Mouse (Mus musculus) midbrain, embryonic 11.5 days (tissue): ENCODE data around the gene Nudt21. TPM values are rescaled to one million over a fixed set of nuclear protein-coding genes. Genes with fewer than 3 reads are reported as not detected.

Experiments used
- ATAC-seq: fragments of 200-750 bp; cut with Nextera tagmentation; 2 replicates; pipeline ENCODE4 v1.8.0; 2017; ENCODE audit warnings: moderate TSS enrichment, moderate library complexity; ENCODE audit not compliant: low FRiP score
- DNase-seq: peaks from one replicate; pipeline ENCODE4 v3.0.0; 2015; ENCODE audit warnings: low spot score; ENCODE audit errors: missing footprints
- H3K27ac ChIP-seq: fragments of 300-500 bp; sonication (generic); 2 replicates; pipeline ENCODE4 v1.5.1; 2014; ENCODE audit warnings: low read depth, low read length
- H3K27me3 ChIP-seq: fragments of 300-500 bp; sonication (generic); 2 replicates; pipeline ENCODE4 v1.6.1; 2014; ENCODE audit warnings: mild to moderate bottlenecking, low read length, moderate library complexity, mixed read lengths; ENCODE audit not compliant: control insufficient read depth, insufficient read depth
- H3K36me3 ChIP-seq: fragments of 300-500 bp; sonication (generic); 2 replicates; pipeline ENCODE4 v1.6.1; 2014; ENCODE audit warnings: mild to moderate bottlenecking, low read length, moderate library complexity, mixed read lengths; ENCODE audit not compliant: control insufficient read depth, insufficient read depth
- H3K4me1 ChIP-seq: fragments of 300-500 bp; sonication (generic); 2 replicates; pipeline ENCODE4 v1.6.1; 2014; ENCODE audit warnings: low read length; ENCODE audit not compliant: control insufficient read depth, insufficient read depth
- H3K4me2 ChIP-seq: fragments of 300-500 bp; sonication (generic); 2 replicates; pipeline ENCODE4 v1.6.1; 2014; ENCODE audit warnings: mild to moderate bottlenecking, moderate library complexity
- H3K4me3 ChIP-seq: fragments of 300-500 bp; sonication (generic); 2 replicates; pipeline ENCODE4 v1.5.1; 2014; ENCODE audit warnings: low read depth, low read length
- H3K9ac ChIP-seq: fragments of 300-500 bp; sonication (generic); 2 replicates; pipeline ENCODE4 v1.6.1; 2014; ENCODE audit warnings: low read length
- H3K9me3 ChIP-seq: fragments of 300-500 bp; sonication (generic); 2 replicates; pipeline ENCODE4 v1.6.1; 2016; ENCODE audit warnings: low read length; ENCODE audit not compliant: control insufficient read depth
- WGBS: fragments of 180-500 bp; shearing (Covaris S2); extraction: QIAGEN DNeasy Blood & Tissue Kit; methylation state at CpG from one replicate; pipeline ENCODE4 v1.1.7; 2014; 5-methylcytosine and 5-hydroxymethylcytosine counted together
- polyA plus RNA-seq: library from polyadenylated mRNA; unstranded; fragments of >200 nt; fragmentation: Nextera tagmentation; extraction: Ambion mirVana; gene quantifications from 2 replicates; pipeline ENCODE4 v1.2.1, GENCODE M21; 2014

Nudt21 gene
- polyA plus RNA-seq, 1 experiment from 2014 or later, result 200 TPM

DNA sequence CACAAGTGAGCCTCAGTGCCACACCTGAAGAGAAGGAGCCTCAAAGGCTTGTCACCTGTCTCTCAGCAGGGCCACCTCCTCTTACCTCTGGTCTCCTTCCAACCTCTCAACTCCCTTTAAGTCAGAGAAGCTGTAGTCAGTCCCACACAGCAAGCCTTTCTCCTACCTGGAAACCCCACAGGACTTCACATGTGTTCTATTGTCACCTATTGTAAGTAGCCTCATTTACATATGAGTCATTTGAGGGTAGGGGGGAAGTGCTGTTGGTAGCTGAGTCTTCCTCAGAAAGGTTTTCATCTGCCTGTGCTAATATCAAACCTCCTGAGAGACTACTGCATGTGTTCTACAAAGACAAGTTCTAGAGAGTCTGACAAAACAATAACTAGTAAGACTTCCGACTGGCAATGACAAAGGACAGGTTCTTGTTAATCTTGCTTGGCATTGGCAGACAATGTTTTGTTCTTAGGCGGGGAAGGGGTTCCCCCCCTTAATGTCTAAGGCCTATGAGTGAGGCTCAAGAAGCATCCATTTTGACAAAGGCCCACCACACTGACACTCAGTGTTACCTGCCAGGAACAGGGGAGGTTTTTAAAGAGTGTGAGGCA, 26.6 kb downstream of the Nudt21 start:
- H3K4me3 ChIP-seq, result no peak overlapping the region

DNA sequence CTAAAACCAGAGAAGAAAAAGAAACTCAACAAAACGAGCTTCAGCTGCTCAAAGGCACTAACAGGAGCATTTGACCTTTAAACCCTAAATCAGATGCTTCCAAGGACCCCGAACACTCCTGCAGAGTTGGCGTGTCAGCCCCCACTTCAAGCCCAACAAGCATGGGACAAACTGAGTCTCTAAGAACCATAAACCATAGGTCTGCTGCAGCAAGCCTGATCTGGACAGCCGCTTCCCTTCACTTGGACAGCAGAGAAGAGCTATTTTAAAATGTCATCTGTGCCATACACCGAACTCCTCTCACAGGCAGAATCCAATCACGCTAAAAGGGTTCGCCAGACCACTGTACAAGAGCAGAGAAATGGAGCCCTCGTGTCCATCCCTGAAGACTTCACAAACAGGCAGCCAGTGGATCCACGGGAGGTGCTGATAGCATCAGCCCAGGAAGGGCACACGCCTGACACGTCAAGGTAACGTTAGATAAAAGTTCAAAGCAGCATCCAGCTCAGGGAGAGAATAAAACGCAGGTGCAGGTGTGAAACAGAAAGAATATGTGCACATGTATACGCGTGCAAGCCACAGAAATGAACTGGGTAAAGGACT, 27.5 kb downstream of the Nudt21 start:
- Histone ChIP-seq H3K4me2 (no peak overlapping the region), H3K4me1 (peaks cover 21% of the 10 kb centered on the region), H3K9ac (no peak overlapping the region), H3K9me3 (no peaks in the 10 kb centered on the region), H3K4me3 (no peak overlapping the region), H3K36me3 (no peaks in the 10 kb centered on the region), H3K27me3 (no peaks in the 10 kb centered on the region), H3K27ac (no peak overlapping the region)
- 69% methylated on average over 15 of the region's 15 CpGs for WGBS
- DNase-seq (no peak), ATAC-seq (no peak)

More for the DNA sequence above, 26.6 kb downstream of the Nudt21 start:
- no peaks in the 10 kb centered on the region for H3K9me3 ChIP-seq
- H3K4me1 ChIP-seq, result peaks cover 21% of the 10 kb centered on the region
- WGBS, result 38% methylated on average over 2 of the region's 2 CpGs
- no peak for ATAC-seq
- no peaks in the 10 kb centered on the region for H3K36me3 ChIP-seq
- H3K9ac ChIP-seq, result no peak overlapping the region
- H3K4me2 ChIP-seq, result peak overlapping the region; percentile 9; the same call in 1 of the 2 replicates
- no peak overlapping the region for H3K27ac ChIP-seq
- no peaks in the 10 kb centered on the region for H3K27me3 ChIP-seq
- no peak for DNase-seq

DNA sequence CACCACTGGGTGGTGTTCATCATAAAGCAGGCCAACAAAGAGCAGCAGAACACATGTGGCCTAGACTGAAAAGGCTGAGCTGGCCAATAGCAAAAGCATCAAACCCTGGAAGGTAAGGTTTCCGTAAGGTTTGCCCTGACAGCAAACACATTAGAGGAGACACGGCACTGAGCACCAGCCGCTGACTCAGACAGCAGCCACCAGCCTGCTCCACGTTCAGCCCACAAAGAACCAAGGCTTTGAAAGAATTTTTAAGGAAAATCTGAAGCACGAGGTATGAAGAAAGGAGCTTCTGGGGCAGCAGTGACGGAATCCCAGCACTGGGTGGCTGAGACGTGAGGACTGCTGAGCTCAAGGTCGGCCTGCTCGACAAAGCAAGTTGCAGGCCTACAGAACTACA, 32.7 kb downstream of the Nudt21 start:
- H3K4me1 ChIP-seq, result peaks cover 4% of the 10 kb centered on the region; the same call in 1 of the 2 replicates
- H3K27ac ChIP-seq, result no peak overlapping the region
- WGBS, result 88% methylated on average over 9 of the region's 9 CpGs
- no peaks in the 10 kb centered on the region for H3K9me3 ChIP-seq
- DNase-seq (no peak), ATAC-seq (no peak)
- H3K4me2 ChIP-seq, result no peak overlapping the region
- no peak overlapping the region for H3K4me3 ChIP-seq
- no peak overlapping the region for H3K9ac ChIP-seq
- H3K27me3 ChIP-seq, result no peaks in the 10 kb centered on the region
- peaks cover 6% of the 10 kb centered on the region; the same call in 1 of the 2 replicates for H3K36me3 ChIP-seq

DNA sequence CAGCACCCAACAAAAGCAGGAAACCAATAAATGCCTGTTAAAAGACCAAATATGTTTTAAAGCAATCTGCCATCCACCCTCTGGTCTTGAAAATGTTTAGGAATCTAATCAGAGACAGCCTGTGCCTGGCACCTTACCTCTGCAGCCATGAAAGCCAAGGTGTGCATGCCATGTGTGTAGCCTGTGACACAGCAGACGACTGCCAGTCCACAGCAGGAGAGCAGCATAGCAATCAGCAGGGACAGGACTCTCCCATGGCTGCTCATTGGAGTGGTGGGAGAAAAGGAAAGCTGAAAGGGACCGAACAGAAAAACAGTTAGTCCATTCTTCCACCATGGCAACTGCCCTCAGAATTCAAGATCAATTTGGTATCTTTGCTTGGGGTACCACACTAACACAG, 37.9 kb downstream of the Nudt21 start:
- no peak overlapping the region for H3K27ac ChIP-seq
- H3K9ac ChIP-seq, result no peak overlapping the region
- no peaks in the 10 kb centered on the region for H3K27me3 ChIP-seq
- H3K9me3 ChIP-seq, result no peaks in the 10 kb centered on the region
- no peak overlapping the region for H3K4me3 ChIP-seq
- H3K36me3 ChIP-seq, result peaks cover 7% of the 10 kb centered on the region
- ATAC-seq (no peak), DNase-seq (no peak)
- WGBS, result 86% methylated on average over 2 of the region's 2 CpGs
- H3K4me2 ChIP-seq, result no peak overlapping the region
- no peaks in the 10 kb centered on the region for H3K4me1 ChIP-seq

DNA sequence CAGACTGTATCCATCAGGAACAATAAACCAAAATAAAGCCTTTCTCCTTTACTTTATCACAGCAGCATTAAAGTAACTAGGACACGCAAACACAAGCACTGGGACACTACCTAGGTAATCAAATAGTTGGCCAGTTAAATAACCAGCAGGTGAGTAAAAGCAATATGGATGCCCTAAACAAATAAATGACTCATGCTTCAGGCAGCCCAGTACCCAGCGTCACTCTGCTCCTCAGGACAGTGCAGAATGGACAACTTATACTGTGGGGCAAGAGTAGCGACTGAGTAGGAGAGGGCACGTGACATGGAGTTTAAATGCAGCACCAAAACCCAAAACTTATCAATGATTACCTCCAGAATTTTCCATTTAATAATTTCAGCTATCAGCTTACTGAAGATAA, 47.1 kb downstream of the Nudt21 start:
- no peaks in the 10 kb centered on the region for H3K9me3 ChIP-seq
- H3K4me3 ChIP-seq, result no peak overlapping the region
- no peak for DNase-seq
- no peak overlapping the region for H3K9ac ChIP-seq
- H3K36me3 ChIP-seq, result peaks cover 6% of the 10 kb centered on the region; the same call in 1 of the 2 replicates
- no peaks in the 10 kb centered on the region for H3K4me1 ChIP-seq
- 98% methylated on average over 4 of the region's 4 CpGs for WGBS
- no peak for ATAC-seq
- H3K27me3 ChIP-seq, result no peaks in the 10 kb centered on the region
- no peak overlapping the region for H3K4me2 ChIP-seq
- H3K27ac ChIP-seq, result no peak overlapping the region

DNA sequence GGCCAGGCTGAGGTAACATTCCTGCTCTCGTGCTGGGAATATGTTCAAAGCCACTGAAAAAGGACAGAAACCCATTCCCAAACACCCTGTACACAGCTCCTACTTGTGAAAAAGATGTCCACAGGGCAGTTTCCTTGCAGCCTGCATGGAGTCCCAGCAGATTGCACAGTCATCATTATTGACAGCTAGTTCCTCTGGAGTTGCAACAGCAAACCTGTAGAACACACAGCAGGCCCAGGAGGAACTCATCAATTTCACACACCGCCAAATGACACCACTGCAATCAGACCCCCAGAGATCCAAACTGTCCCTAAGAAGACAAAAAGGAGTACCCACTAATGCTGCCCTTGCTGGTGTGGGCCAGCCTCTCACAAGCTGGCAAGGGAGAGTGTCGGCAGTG, 52.1 kb downstream of the Nudt21 start:
- Histone ChIP-seq H3K4me1 (no peaks in the 10 kb centered on the region), H3K4me3 (no peak overlapping the region), H3K4me2 (no peak overlapping the region), H3K9me3 (no peaks in the 10 kb centered on the region), H3K9ac (no peak overlapping the region), H3K27me3 (no peaks in the 10 kb centered on the region), H3K27ac (no peak overlapping the region), H3K36me3 (peaks cover 8% of the 10 kb centered on the region; the same call in 1 of the 2 replicates)
- WGBS, result 92% methylated on average over 3 of the region's 3 CpGs
- DNase-seq (no peak), ATAC-seq (no peak)

DNA sequence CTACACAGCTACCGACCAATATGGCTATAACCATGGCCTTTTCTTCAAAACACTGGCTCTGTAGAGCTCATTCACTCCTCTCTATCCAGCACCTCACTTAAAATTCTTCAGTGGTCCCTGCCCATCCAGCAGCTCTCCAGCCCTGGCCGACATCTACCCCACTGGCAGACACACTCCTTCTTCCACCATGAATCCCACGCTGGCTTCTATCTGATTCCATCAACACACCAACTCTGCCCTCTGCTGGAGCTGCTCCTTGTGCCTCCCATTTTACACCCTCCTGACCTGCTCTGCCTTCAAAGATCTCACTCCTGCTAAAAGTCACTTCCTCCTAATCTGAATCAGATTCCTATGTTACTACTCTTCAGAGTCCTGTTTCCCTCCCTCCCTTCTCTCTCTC, 53.0 kb downstream of the Nudt21 start:
- Histone ChIP-seq H3K27ac (no peak overlapping the region), H3K4me3 (no peak overlapping the region), H3K36me3 (peaks cover 9% of the 10 kb centered on the region; the same call in 1 of the 2 replicates), H3K9me3 (no peaks in the 10 kb centered on the region), H3K4me2 (no peak overlapping the region), H3K27me3 (no peaks in the 10 kb centered on the region), H3K4me1 (no peaks in the 10 kb centered on the region), H3K9ac (no peak overlapping the region)
- whole genome bisulfite sequencing, result 74% methylated on average over 3 of the region's 3 CpGs
- DNase-seq (no peak), ATAC-seq (no peak)

DNA sequence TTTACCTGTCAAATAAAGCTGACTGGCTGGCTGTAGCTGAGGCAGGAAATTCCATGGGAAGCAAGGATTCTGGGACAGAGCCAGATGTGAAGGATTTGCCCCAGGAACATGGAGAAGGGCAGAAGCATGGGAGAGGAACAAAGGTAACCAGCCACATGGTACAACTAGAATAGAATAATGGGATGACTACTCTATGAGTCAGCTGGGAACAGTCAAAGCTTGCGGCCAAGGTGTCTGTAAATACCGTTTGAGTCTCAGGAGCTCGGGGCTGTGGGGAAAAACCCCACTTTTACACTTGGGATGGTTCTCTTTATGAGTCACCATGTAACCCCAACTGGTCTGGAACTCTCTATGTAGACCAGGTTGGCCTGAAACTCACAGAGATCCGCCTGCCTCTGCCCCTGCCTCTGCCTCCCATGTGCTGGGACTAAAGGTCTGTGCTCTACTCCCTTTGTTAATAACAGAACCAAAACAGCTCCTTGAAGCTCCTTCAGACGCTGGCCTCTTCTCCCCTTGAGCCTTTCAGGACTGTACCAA, 55.1 kb downstream of the Nudt21 start:
- Histone ChIP-seq H3K9me3 (no peaks in the 10 kb centered on the region), H3K27me3 (no peaks in the 10 kb centered on the region), H3K36me3 (peaks cover 16% of the 10 kb centered on the region), H3K4me2 (no peak overlapping the region), H3K4me1 (no peaks in the 10 kb centered on the region), H3K4me3 (no peak overlapping the region), H3K9ac (no peak overlapping the region), H3K27ac (no peak overlapping the region)
- DNase-seq, result no peak
- WGBS, result 96% methylated on average over 5 of the region's 5 CpGs
- ATAC-seq, result no peak

DNA sequence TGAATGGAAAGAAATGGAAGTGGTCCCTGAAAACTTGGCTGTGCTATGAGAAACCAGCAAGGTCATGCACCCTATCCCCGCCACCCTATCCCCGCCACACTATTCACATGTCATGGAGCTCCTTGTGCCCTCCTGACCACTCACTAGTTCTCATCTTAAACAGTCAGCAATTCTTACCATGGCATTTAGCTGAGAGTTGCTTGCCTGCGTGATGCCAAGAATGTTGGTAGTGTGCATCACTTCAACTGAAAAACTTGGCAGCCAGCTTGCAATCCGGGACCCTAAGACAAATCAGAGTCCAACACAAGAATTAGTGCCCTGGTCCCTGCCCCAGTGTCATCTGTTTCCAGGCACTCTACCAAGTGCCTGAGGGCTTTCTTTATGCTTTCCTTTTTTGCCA, 56.7 kb downstream of the Nudt21 start:
- no peaks in the 10 kb centered on the region for H3K27me3 ChIP-seq
- WGBS, result 94% methylated on average over 4 of the region's 4 CpGs

More for the DNA sequence above, 56.7 kb downstream of the Nudt21 start:
- Histone ChIP-seq H3K9me3 (no peaks in the 10 kb centered on the region), H3K4me1 (no peaks in the 10 kb centered on the region), H3K27ac (no peak overlapping the region), H3K4me3 (no peak overlapping the region), H3K9ac (no peak overlapping the region), H3K36me3 (peaks cover 20% of the 10 kb centered on the region), H3K4me2 (no peak overlapping the region)
- ATAC-seq (no peak), DNase-seq (no peak)
